Mouse (Mus musculus): ENCODE results near the gene Vwa7. TPM values are rescaled to one million over a fixed set of nuclear protein-coding genes. Genes with fewer than 3 reads are reported as not detected.

Gene Vwa7
- total RNA-seq, 2 experiments from 2014 or later, result 8.4 to 9.3 TPM

- intact Hi-C loops (cut with DNase I), result loop anchor here (1.0 kb wide), 1 partner anchor 38 kb away; no protein-coding TSS in a partner anchor
These were observed 42.8 kb downstream of the Vwa7 start, which contains the start of gene Ddah2 for GRCm38 (mm10) chr17:35058911-35059892. TSS of gene Ddah2 (plus strand) at chr17:35059035.

GRCm38 (mm10) chr17:35060071-35060470 lies 43.7 kb downstream of the Vwa7 start:
- intact Hi-C loops (cut with DNase I), result no loop called here
- no peak for DNase-seq

More at GRCm38 (mm10) chr17:35058911-35059892, 42.8 kb downstream of the Vwa7 start, which contains the start of gene Ddah2:
- DNase-seq, result peak; percentile 93 to 94

- DNase-seq, result peak in 1 of 2 experiments; percentile 26
- intact Hi-C loops (cut with DNase I), result no loop called here
These were observed 44.4 kb downstream of the Vwa7 start for GRCm38 (mm10) chr17:35060737-35061297.

DNA sequence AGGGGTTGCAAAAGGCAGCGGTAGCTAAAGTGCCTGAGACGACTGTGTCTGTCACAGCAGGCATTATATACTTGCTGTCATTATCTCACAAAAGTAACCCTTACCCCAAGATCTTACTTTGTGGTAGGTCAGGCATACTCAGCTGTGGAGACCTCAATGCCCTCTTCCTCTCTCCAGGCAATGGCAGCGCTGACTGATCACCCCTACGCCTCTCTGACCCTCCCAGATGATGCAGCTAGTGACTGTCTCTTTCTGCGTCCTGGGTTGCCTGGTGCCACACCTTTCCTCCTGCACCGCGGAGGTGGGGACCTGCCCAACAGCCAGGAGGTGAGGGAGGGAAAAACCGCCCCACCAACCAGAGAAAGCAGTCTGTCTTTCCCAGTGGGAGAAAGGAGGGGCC lies 44.9 kb downstream of the Vwa7 start:
- intact Hi-C loops (cut with DNase I), result no loop called here
- DNase-seq, result no peak

GRCm38 (mm10) chr17:35063466-35063865 lies 47.1 kb downstream of the Vwa7 start:
- intact Hi-C loops (cut with DNase I), result no loop called here
- DNase-seq, result peak in 1 of 2 experiments; percentile 32

DNA sequence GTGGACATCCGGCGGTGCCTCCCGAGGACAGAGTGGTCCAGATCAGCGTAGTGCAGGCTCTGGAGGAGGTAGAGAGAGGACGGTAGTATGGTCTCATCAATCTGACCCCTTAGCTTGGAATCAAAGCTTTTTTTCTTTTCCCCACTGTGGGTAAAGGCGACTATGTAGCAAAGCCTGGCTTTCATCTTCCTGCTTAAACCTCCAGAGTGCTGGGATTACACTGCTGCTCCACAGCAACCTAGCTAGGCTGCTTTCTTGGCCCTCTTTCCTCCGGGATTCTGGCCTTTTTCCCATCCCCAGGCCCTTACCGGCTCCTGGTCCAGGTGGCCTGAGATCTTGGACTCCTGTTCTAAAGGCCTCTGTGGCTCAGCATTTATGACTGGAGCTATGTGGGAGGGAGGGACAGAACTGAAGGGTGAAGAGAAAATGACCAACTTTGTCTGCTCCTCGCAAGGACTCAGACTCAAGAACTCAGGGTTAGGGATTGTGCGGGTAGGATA lies 48.0 kb downstream of the Vwa7 start:
- no peak for DNase-seq
- intact Hi-C loops (cut with DNase I), result no loop called here

DNA sequence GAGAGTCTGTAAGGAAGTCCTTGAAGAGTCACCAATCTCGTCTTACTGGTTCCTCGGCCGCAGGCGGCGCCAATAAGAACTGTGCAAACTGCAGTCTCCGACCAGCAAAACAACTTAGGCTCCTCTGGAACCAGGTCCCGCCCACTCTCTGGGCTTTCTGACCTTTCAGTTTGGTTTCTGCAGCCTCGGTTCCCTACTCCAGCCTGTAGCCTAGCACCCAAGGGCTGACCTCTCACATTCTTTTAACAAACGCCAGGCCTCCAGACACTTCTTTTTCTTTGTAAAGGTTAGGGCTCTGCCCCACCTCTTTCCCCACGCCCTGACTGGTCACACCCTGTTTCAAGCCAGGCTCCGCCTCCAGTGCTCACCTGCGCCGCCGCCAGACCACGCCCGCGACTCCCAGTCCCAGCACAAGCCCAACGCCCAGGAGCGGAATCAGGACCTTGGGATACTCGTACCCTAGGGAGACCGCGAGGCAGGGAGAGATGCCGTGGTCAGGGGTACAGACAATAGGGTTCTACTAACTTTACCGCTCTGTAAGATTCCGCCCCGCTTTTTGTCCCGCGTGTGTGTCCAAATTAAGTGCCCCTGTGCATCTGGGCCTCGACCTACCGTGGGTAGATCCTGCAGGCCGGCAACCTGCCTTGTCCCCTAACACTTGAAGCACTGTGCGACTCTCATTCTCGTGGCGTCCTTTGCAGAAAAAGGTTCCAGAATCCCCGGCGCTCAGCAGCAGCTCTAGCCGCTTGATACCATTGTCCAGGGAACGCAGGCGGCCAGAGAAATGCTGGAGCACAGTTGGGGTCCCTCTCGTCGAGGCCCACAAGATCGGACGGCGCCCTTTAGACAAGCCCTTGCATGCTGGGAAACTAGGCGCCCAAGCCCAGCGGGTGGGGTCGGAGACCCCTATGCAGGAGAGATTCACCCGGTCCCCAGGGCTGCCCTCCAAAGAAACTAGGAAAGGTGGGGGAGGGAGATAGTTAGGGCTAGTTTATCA lies 48.9 kb downstream of the Vwa7 start, which contains the start of gene Ly6g6c:
Gene Ly6g6c, plus strand, starts transcription at position 438 of the 997 bp plus-strand sequence.
- intact Hi-C loops (cut with DNase I), result no loop called here
- peak in 1 of 2 experiments; percentile 43 for DNase-seq

GRCm38 (mm10) chr17:35066084-35066483 lies 49.7 kb downstream of the Vwa7 start, which contains the start of gene Mpig6b:
TSS of gene Mpig6b (minus strand) at chr17:35066184.
- intact Hi-C loops (cut with DNase I), result no loop called here
- DNase-seq, result no peak

DNA sequence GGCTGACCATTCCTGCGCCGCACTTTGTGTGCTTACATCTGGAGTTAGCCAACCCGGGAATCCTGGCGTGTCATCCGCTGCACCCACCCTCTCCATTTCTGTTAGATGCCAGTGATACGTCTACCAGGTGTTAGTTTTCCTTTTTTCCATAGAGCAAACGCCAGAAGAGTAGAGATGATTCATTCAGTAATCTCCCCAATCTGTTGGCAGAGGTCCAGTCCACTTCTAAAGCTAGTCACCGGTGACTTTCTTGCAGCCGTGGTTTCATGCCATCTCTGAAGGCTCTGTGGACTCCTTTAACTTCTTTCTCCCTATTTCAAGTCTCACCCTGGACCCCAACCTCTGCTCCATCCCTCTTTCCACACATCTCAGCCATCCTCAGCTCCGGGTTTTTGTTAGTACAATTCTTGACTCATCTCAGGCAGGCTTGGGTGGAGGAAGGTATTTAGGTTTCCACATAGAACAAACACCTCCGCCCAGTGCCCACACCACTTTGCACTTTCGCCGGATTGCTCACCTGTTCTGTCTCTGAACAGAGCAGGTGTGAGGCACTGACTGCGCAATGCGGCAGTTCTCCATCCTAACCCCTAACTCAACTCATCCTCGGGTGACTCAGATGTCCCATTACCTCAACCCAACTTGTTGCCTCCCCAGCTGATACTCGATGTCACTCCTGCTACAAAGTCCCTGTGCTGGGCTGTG lies 52.0 kb downstream of the Vwa7 start:
- intact Hi-C loops (cut with DNase I), result no loop called here

DNA sequence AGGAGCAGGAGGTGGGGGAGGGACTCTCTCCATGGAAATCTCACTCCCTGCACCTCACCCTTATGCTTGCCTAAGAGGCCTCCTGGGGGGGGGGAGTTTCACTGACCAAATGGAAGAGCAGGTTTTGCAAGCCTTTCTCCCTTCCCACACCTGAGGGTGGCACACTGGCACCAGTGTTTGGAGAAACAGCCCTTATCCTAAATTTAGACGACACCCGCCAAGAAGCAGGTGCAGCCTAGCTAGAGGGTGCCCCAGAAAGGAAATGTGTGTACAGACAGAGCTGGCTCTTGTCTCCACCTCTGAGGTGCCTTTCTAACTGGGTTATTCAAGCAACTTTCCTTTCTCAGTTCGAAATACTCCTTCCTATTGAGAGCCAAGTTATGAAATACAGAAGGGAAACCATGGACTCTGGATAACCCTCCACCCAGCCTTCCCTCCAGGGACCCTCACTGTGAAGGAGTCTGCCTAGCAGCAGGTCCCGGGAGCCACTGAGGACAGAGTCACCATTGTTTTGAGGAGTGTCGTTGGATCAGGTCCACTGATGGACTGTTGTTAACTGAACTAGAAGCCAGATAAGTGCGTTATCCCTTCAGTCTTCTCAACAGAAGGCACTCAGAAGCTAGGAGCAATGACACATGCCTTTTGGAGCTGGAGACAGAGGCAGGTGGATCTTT lies 54.3 kb downstream of the Vwa7 start:
- no peak for DNase-seq

More for the DNA sequence above, 52.0 kb downstream of the Vwa7 start:
- no peak for DNase-seq

DNA sequence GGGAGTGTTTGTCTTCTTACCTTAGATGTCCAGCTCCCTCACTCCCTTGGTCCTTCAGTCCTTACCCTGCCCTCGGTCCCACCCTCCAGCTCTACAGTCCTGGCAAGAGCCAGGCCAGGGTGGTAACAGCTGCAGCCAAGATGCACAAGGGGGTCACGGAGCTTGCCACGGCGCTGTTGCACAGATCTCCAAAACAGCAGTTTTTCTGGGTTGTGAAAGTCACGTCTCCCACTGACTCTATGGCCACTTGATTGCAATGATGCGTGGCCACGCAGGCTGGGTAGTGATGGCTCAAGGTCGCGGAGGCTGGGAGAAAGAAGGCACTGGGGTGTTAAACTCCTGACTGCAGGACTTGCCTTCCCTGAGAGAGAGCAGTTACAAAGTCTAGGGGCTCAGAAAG lies 55.1 kb downstream of the Vwa7 start:
- DNase-seq, result no peak
- intact Hi-C loops (cut with DNase I), result no loop called here

More for the DNA sequence above, 54.3 kb downstream of the Vwa7 start:
- intact Hi-C loops (cut with DNase I), result no loop called here

- DNase-seq, result no peak
- intact Hi-C loops (cut with DNase I), result no loop called here
These were observed 57.7 kb downstream of the Vwa7 start for GRCm38 (mm10) chr17:35074097-35074496.

Other genes with a start within 250 kb of the Vwa7 start
- not detected for gene Cyp21a1, start 212.0 kb upstream of the Vwa7 start, total RNA-seq (2021)
- gene Stk19, start 179.6 kb upstream of the Vwa7 start, total RNA-seq (2021), result 10 to 100 TPM in 1 of 2 experiments, 1 to 10 TPM in 1; 10.0 to 11.1 TPM
- 10 to 100 TPM; 12.4 to 17.3 TPM for gene Dxo, start 179.6 kb upstream of the Vwa7 start, total RNA-seq (2021)
- gene Skiv2l, start 166.4 kb upstream of the Vwa7 start, total RNA-seq (2021), result 10 to 100 TPM; 22.6 to 24.5 TPM
- gene Nelfe, start 166.2 kb upstream of the Vwa7 start, total RNA-seq (2021), result 10 to 100 TPM; 13.7 to 15.3 TPM
- gene Cfb, start 154.1 kb upstream of the Vwa7 start, total RNA-seq (2021), result 1 to 10 TPM; 4.4 to 7.5 TPM
- gene Zbtb12, start 137.1 kb upstream of the Vwa7 start, total RNA-seq (2021), result 1 to 10 TPM; 7.5 to 7.7 TPM
- not detected for gene Gm20547, start 134.5 kb upstream of the Vwa7 start, total RNA-seq (2021)
- 1 to 10 TPM; 3.1 to 4.4 TPM for gene C2, start 118.3 kb upstream of the Vwa7 start, total RNA-seq (2021)
- 10 to 100 TPM; 44.6 to 49.8 TPM for gene Ehmt2, start 118.1 kb upstream of the Vwa7 start, total RNA-seq (2021)
- not detected for gene Slc44a4, start 102.1 kb upstream of the Vwa7 start, total RNA-seq (2021)
- gene Neu1, start 85.3 kb upstream of the Vwa7 start, total RNA-seq (2021), result 10 to 100 TPM; 13.2 to 16.5 TPM
- 1 to 10 TPM; 2.8 to 4.5 TPM for gene Hspa1b, start 57.3 kb upstream of the Vwa7 start, total RNA-seq (2021)
- gene Gm20481, start 46.7 kb upstream of the Vwa7 start, total RNA-seq (2021), result not detected
- 1 to 10 TPM; 4.2 to 4.6 TPM for gene Hspa1a, start 44.4 kb upstream of the Vwa7 start, total RNA-seq (2021)
- 1 to 10 TPM; 7.8 to 9.2 TPM for gene Hspa1l, start 43.9 kb upstream of the Vwa7 start, total RNA-seq (2021)
- gene Lsm2, start 34.7 kb upstream of the Vwa7 start, total RNA-seq (2021), result 10 to 100 TPM; 16.0 to 17.4 TPM
- 10 to 100 TPM; 26.7 to 27.4 TPM for gene Vars, start 15.6 kb upstream of the Vwa7 start, total RNA-seq (2021)
- gene Sapcd1, start 11.4 kb downstream of the Vwa7 start, total RNA-seq (2021), result not detected
- gene Msh5, start 30.2 kb downstream of the Vwa7 start, total RNA-seq (2021), result under 1 TPM; 0.25 to 0.70 TPM
- 10 to 100 TPM; 41.7 to 44.0 TPM for gene Clic1, start 33.4 kb downstream of the Vwa7 start, total RNA-seq (2021)
- gene Ddah2, start 42.5 kb downstream of the Vwa7 start, total RNA-seq (2021), result 10 to 100 TPM; 27.5 to 27.6 TPM
- gene Ly6g6c, start 48.8 kb downstream of the Vwa7 start, total RNA-seq (2021), result under 1 TPM in 1 of 2 experiments, not detected in 1; 0.56 TPM
- under 1 TPM; 0.42 to 0.49 TPM for gene Mpig6b, start 49.6 kb downstream of the Vwa7 start, total RNA-seq (2021)
- not detected for gene Ly6g6e, start 60.3 kb downstream of the Vwa7 start, total RNA-seq (2021)
- under 1 TPM; 0.70 to 0.80 TPM for gene Ly6g6d, start 61.5 kb downstream of the Vwa7 start, total RNA-seq (2021)
- not detected for gene Ly6g6f, start 69.0 kb downstream of the Vwa7 start, total RNA-seq (2021)
- 10 to 100 TPM; 54.6 to 61.1 TPM for gene Abhd16a, start 72.7 kb downstream of the Vwa7 start, total RNA-seq (2021)
- not detected for gene Ly6g5c, start 91.7 kb downstream of the Vwa7 start, total RNA-seq (2021)
- not detected for gene Ly6g5b, start 98.8 kb downstream of the Vwa7 start, total RNA-seq (2021)
- gene Gpank1, start 104.9 kb downstream of the Vwa7 start, total RNA-seq (2021), result 1 to 10 TPM; 8.0 to 9.6 TPM
- 100 to 1,000 TPM; 163 to 164 TPM for gene Csnk2b, start 105.5 kb downstream of the Vwa7 start, total RNA-seq (2021)
- gene D17H6S53E, start 109.8 kb downstream of the Vwa7 start, total RNA-seq (2021), result 10 to 100 TPM; 25.7 to 26.4 TPM
- gene Apom, start 115.5 kb downstream of the Vwa7 start, total RNA-seq (2021), result not detected
- 100 to 1,000 TPM; 243 to 268 TPM for gene Bag6, start 118.6 kb downstream of the Vwa7 start, total RNA-seq (2021)
- 100 to 1,000 TPM; 122 to 127 TPM for gene Prrc2a, start 148.3 kb downstream of the Vwa7 start, total RNA-seq (2021)
- 1 to 10 TPM; 2.0 to 6.2 TPM for gene Aif1, start 159.5 kb downstream of the Vwa7 start, total RNA-seq (2021)
- gene Lst1, start 171.9 kb downstream of the Vwa7 start, total RNA-seq (2021), result 1 to 10 TPM; 3.3 to 3.7 TPM
- gene Ltb, start 177.9 kb downstream of the Vwa7 start, total RNA-seq (2021), result 1 to 10 TPM; 1.0 to 1.6 TPM
- under 1 TPM; 0.53 to 0.57 TPM for gene Tnf, start 185.4 kb downstream of the Vwa7 start, total RNA-seq (2021)
- gene Lta, start 188.8 kb downstream of the Vwa7 start, total RNA-seq (2021), result under 1 TPM in 1 of 2 experiments, not detected in 1; 0.19 TPM
- not detected for gene Gm16181, start 204.3 kb downstream of the Vwa7 start, total RNA-seq (2021)
- 1 to 10 TPM; 2.0 to 2.6 TPM for gene Atp6v1g2, start 217.1 kb downstream of the Vwa7 start, total RNA-seq (2021)
- gene Nfkbil1, start 219.2 kb downstream of the Vwa7 start, total RNA-seq (2021), result 1 to 10 TPM; 8.0 to 8.5 TPM
- gene Ddx39b, start 225.2 kb downstream of the Vwa7 start, total RNA-seq (2021), result 10 to 100 TPM; 83.3 to 97.3 TPM
- gene H2-D1, start 246.2 kb downstream of the Vwa7 start, total RNA-seq (2021), result 100 to 1,000 TPM in 1 of 2 experiments, 10 to 100 TPM in 1; 87.6 to 133 TPM